Mouse (Mus musculus): ENCODE data around the gene Cdh20.

GRCm38 (mm10) chr1:104755896-104756295 is 12.4 kb upstream of the Cdh20 start:
- TF ChIP-seq POLR2A (IDR thresholded peaks at IDR 0.05; ENCODE audit: insufficient read depth, low read length) (no peak), EP300 (IDR thresholded peaks at IDR 0.05; ENCODE audit: insufficient read depth, low read depth, low read length) (no peak)
